Comparison of ENCODE assay signal across 11 mouse cellular contexts in the genomic region with DNA sequence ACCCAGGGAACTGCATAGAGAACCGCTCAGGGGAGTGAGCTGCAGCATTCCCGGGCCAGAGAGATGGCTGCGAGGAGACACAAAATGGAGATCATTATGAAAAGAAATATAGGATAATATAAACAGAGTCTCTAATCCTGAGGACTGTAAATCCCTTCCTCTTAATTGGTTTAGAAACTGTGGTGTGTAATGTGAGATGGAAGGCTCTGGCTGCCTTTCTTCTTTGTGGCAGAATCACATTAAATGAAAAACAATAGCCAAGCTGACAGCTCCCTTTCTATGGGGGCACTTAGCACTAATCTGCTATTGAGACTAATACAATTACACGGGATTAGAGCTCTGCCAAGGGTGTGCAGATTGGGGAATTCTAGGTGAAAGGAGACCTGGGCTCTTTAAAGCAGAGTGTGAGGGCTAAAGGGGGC.
A peak's percentile ranks its signal among the peaks of the same experiment; 100 is the strongest.
DNase-seq lines count a peak whose midpoint lies in the region; ATAC-seq and TF ChIP-seq lines count a peak whose summit lies in the region.
"Had no signal": no experiment of that assay in that cellular context is flagged by ENCODE, and none has a peak within 500 bp of the region (broad histone marks: within the 10 kb centered on the region; RNA-seq: fewer than 3 reads in every experiment).

No protein-coding gene starts in this region.

- H3K9me3 ChIP-seq in midbrain, embryonic 14.5 days (ENCODE audit: control insufficient read depth, low read length): no peaks in the 10 kb centered on the region
- H3K9me3 ChIP-seq: liver, embryonic 15.5 days had no signal

- no peak overlapping the region for H3K4me2 ChIP-seq in midbrain, embryonic 14.5 days (ENCODE audit: low read length)
- H3K4me2 ChIP-seq: liver, embryonic 15.5 days had no signal

- H3K36me3 ChIP-seq in midbrain, embryonic 14.5 days (ENCODE audit: control insufficient read depth, insufficient read depth, low read length): no peaks in the 10 kb centered on the region
- no peaks in the 10 kb centered on the region for H3K36me3 ChIP-seq in heart, adult 2 months (ENCODE audit: control insufficient read depth, insufficient read depth, low read length)
- H3K36me3 ChIP-seq: liver, embryonic 15.5 days had no signal

- TF ChIP-seq CTCF in heart, adult 2 months (IDR thresholded peaks at IDR 0.05): no peak

- peak; percentile 14 for DNase-seq in MN1 (ENCODE audit: low spot score)
- peak; percentile 27 for DNase-seq in embryo, embryonic 9.5 days (ENCODE audit: extremely low spot score)
- DNase-seq in forelimb bud, embryonic 11.5 days (ENCODE audit: low read depth, low spot score): peak; percentile 6
- DNase-seq in midbrain, embryonic 14.5 days: peak; percentile 69
- no peak for DNase-seq in heart, adult 11 months
- no peak for DNase-seq in heart, postnatal 36 days
- DNase-seq in adrenal gland, postnatal 10 days: no peak
- no peak for DNase-seq in heart, adult 2 months
- DNase-seq: thymus, postnatal 4 days had no signal

- H3K27ac ChIP-seq in midbrain, embryonic 14.5 days (replicated peaks; ENCODE audit: low read depth, low read length): peak overlapping the region; percentile 10
- no peak overlapping the region for H3K27ac ChIP-seq in heart, adult 2 months
- H3K27ac ChIP-seq: liver, embryonic 15.5 days; macrophage had no signal

- no peak overlapping the region for H3K9ac ChIP-seq in midbrain, embryonic 14.5 days (replicated peaks; ENCODE audit: low read length)
- no peak overlapping the region for H3K9ac ChIP-seq in heart, adult 2 months (ENCODE audit: low read depth, low read length)
- H3K9ac ChIP-seq: liver, embryonic 15.5 days had no signal

- TF ChIP-seq EP300 in heart, adult 2 months (IDR thresholded peaks at IDR 0.05; ENCODE audit: insufficient read depth, low read depth, low read length): no peak

- 2% methylated on average over 4 of the region's 4 CpGs for WGBS in midbrain, embryonic 14.5 days
- 65% methylated on average over 4 of the region's 4 CpGs for WGBS in heart, adult 2 months

- no peak for TF ChIP-seq POLR2A in heart, adult 2 months (IDR thresholded peaks at IDR 0.05; ENCODE audit: insufficient read depth, low read depth, low read length)

- peak; percentile 60; the same call in 1 of the 2 replicates for ATAC-seq in midbrain, embryonic 14.5 days (ENCODE audit: low FRiP score, low TSS enrichment)

- intact Hi-C loops in heart, postnatal 36 days (cut with DNase I): no loop called here
- intact Hi-C loops in heart, adult 2 months (cut with DNase I): no loop called here

- H3K4me3 ChIP-seq in midbrain, embryonic 14.5 days (replicated peaks; ENCODE audit: low read depth, low read length): no peak overlapping the region
- no peak overlapping the region for H3K4me3 ChIP-seq in heart, adult 2 months
- H3K4me3 ChIP-seq: liver, embryonic 15.5 days had no signal

- H3K4me1 ChIP-seq in midbrain, embryonic 14.5 days (ENCODE audit: control insufficient read depth, insufficient read depth, low read length): peaks cover 6% of the 10 kb centered on the region; the same call in 1 of the 2 replicates
- H3K4me1 ChIP-seq in heart, adult 2 months (ENCODE audit: control insufficient read depth, insufficient read depth, low read length): peaks cover 2% of the 10 kb centered on the region
- H3K4me1 ChIP-seq: liver, embryonic 15.5 days had no signal

- no peaks in the 10 kb centered on the region for H3K79me2 ChIP-seq in heart, adult 2 months (replicated peaks; ENCODE audit: control insufficient read depth, insufficient read depth, low read length)

- peaks cover 6% of the 10 kb centered on the region; the same call in 1 of the 2 replicates for H3K27me3 ChIP-seq in midbrain, embryonic 14.5 days (ENCODE audit: control insufficient read depth, insufficient read depth, low read length)
- H3K27me3 ChIP-seq in heart, adult 2 months (ENCODE audit: control insufficient read depth, insufficient read depth, low read length): no peaks in the 10 kb centered on the region
- H3K27me3 ChIP-seq: liver, embryonic 15.5 days had no signal

Comparison
In these comparisons a context has a peak if more than half of its experiments do, and no peak if none do; other contexts are left out.
1. DNase-seq: peak in MN1 (single experiment), embryo, embryonic 9.5 days (single experiment), forelimb bud, embryonic 11.5 days (single experiment) and midbrain, embryonic 14.5 days (single experiment); none in heart, adult 11 months (single experiment), heart, postnatal 36 days (0 of 2), adrenal gland, postnatal 10 days (single experiment) and heart, adult 2 months (0 of 2).